Mouse (Mus musculus): Measurements from ENCODE around the gene Hsd17b12. TPM values are rescaled to one million over a fixed set of nuclear protein-coding genes. Genes with fewer than 3 reads are reported as not detected.

The Hsd17b12 gene
- polyA plus RNA-seq, 1 experiment from 2014 or later = 115 TPM

DNA sequence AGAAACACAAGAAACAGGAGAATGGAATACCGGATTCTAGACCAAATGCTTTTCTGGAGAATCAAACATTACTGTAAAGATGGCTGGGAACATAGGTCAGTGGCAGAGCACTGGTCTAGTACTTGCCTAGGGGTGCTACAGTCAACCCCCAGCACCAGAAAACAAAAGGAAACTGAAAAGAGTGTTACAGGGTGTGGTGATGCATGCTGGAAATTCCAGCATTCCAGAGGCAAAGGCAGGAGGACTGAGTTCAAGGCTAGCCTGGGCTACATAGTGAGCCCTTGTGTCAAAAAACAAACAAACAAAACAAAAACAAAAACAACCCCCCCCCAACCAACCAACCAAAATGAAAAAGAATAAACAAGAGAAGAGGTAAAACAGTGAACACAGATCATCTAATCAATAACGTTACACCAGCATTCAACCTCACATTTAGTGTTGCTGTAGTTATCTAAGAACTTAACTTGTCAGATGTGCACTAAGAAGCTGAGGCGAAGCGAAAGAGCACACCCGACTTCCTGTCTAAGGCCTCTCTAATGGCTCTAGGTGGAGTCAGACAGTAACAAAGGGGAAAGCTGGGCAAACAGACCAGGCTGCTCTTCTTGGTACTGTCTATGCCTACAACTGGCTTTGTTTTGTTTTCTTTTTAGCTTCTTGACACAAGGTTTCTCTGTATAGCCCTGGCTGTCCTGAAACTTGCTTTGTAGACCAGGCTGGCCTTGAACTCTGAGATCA is 117.2 kb downstream of the Hsd17b12 start:
- Histone ChIP-seq H3K4me2 (ENCODE audit: low read depth, low read length) (no peak overlapping the region), H3K4me1 (replicated peaks; ENCODE audit: control insufficient read depth, insufficient read depth, low read length) (no peaks in the 10 kb centered on the region), H3K4me3 (ENCODE audit: low read length) (no peak overlapping the region), H3K9ac (ENCODE audit: low read length) (no peak overlapping the region), H3K27ac (ENCODE audit: low read length) (no peak overlapping the region), H3K9me3 (ENCODE audit: control insufficient read depth, low read length) (no peaks in the 10 kb centered on the region), H3K36me3 (ENCODE audit: control insufficient read depth, insufficient read depth, low read length) (0 out of 2 replicates have a peak, but pooled peaks cover 2% of the 10 kb centered on the region), H3K27me3 (ENCODE audit: control insufficient read depth, insufficient read depth, low read depth, low read length) (no peaks in the 10 kb centered on the region)
- ATAC-seq (ENCODE audit: low read depth) = no peak
- WGBS = 83% methylated on average over 5 of the region's 5 CpGs

DNA sequence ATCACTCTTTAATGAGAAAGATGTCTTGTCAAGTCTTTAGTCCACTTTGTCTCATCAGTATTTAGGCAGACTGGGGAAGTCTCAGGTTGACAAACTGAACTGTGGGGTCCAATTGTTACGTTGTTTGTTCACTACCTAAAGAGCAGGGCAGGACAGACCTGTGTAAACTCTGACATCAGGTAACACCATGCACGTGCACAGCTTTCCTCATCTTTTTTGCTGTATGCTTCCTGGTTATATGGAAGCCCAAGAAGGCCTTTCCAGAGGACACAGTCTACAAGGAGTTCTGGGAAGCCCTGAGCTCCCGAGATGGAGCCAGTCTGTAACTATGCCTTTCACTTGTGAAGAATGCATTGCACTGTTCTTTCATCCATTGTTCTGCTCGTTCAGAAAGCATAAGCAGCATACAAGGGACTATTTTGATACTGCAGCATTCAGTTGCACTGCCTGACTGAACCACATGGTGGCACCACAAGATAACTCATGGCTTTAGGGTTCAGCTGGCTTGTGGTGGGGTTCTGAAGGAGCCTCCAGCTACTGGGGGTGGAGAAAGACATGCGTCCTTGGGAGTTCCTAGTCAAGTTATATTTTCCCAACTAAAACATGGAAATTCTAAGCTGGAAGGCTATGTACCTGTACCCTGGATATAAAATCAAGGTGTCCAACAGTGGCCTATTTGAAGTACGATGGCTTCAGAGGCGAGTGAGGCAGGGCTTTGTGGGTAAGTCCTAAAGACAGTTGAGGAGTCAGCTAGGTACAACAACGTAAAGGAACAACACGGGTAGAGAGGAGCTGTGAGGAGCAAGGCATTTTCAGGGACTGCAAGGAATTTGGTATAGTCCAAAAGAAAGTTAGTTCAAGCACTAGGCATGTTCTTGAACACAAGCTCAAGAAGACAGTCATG is 122.1 kb downstream of the Hsd17b12 start:
- H3K36me3 ChIP-seq (ENCODE audit: control insufficient read depth, insufficient read depth, low read length) = peaks cover 7% of the 10 kb centered on the region
- no peaks in the 10 kb centered on the region for H3K4me1 ChIP-seq (replicated peaks; ENCODE audit: control insufficient read depth, insufficient read depth, low read length)
- WGBS = 66% methylated on average over 9 of the region's 9 CpGs
- no peak overlapping the region for H3K4me2 ChIP-seq (ENCODE audit: low read depth, low read length)
- H3K27ac ChIP-seq (ENCODE audit: low read length) = no peak overlapping the region
- ATAC-seq (ENCODE audit: low read depth) = no peak
- H3K27me3 ChIP-seq (ENCODE audit: control insufficient read depth, insufficient read depth, low read depth, low read length) = no peaks in the 10 kb centered on the region
- H3K9ac ChIP-seq (ENCODE audit: low read length) = no peak overlapping the region
- no peak overlapping the region for H3K4me3 ChIP-seq (ENCODE audit: low read length)
- no peaks in the 10 kb centered on the region for H3K9me3 ChIP-seq (ENCODE audit: control insufficient read depth, low read length)

DNA sequence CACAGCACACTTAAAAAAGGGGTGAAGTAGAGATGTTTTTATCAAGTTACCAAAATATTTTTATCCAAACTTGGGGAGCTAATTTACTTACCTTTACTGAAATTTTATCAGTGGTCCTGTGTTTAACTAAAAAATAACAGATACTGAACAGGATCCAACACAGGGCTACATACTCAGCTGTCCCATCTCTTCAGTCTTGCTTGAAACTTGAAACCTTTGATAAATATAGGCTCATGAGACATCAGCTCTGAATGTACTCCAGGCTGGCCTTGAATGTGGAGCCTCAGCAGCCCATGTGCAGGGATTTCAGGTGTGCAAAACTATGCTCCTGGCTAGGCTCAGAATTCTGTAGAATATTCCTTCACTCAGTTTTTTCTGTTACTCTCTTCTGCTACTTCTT is 127.2 kb downstream of the Hsd17b12 start:
- H3K4me2 ChIP-seq (ENCODE audit: low read depth, low read length) = no peak overlapping the region
- H3K4me3 ChIP-seq (ENCODE audit: low read length) = no peak overlapping the region
- H3K4me1 ChIP-seq (replicated peaks; ENCODE audit: control insufficient read depth, insufficient read depth, low read length) = no peaks in the 10 kb centered on the region
- H3K9ac ChIP-seq (ENCODE audit: low read length) = no peak overlapping the region
- H3K9me3 ChIP-seq (ENCODE audit: control insufficient read depth, low read length) = no peaks in the 10 kb centered on the region
- H3K36me3 ChIP-seq (ENCODE audit: control insufficient read depth, insufficient read depth, low read length) = peaks cover 7% of the 10 kb centered on the region
- no peak overlapping the region for H3K27ac ChIP-seq (ENCODE audit: low read length)
- H3K27me3 ChIP-seq (ENCODE audit: control insufficient read depth, insufficient read depth, low read depth, low read length) = no peaks in the 10 kb centered on the region
- ATAC-seq (ENCODE audit: low read depth) = no peak

DNA sequence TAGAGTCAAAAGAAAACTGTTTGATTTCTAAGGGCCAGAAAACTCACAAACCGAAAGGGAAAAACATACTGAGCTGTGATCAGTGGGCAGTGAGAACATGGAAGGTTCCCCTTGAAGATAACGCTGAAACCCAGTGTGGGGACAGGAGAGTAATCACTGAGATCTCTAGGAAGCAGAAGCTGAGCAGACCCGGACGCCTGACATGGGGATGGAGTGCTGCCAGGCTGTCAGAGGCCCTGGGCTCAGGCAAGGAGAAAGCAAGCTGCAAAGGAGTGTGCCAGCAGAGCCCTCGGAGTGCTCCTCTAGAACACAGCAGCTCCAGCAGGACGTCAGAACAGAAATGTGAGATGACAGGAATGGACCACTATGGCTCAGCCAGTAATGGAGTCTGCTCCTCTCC is 133.1 kb downstream of the Hsd17b12 start:
- H3K4me1 ChIP-seq (replicated peaks; ENCODE audit: control insufficient read depth, insufficient read depth, low read length) = no peaks in the 10 kb centered on the region
- WGBS = 45% methylated on average over 6 of the region's 6 CpGs
- no peak overlapping the region for H3K4me3 ChIP-seq (ENCODE audit: low read length)
- no peak overlapping the region for H3K27ac ChIP-seq (ENCODE audit: low read length)
- H3K4me2 ChIP-seq (ENCODE audit: low read depth, low read length) = no peak overlapping the region
- no peak for ATAC-seq (ENCODE audit: low read depth)
- H3K27me3 ChIP-seq (ENCODE audit: control insufficient read depth, insufficient read depth, low read depth, low read length) = no peaks in the 10 kb centered on the region
- no peak overlapping the region for H3K9ac ChIP-seq (ENCODE audit: low read length)
- no peaks in the 10 kb centered on the region for H3K36me3 ChIP-seq (ENCODE audit: control insufficient read depth, insufficient read depth, low read length)
- H3K9me3 ChIP-seq (ENCODE audit: control insufficient read depth, low read length) = no peaks in the 10 kb centered on the region

DNA sequence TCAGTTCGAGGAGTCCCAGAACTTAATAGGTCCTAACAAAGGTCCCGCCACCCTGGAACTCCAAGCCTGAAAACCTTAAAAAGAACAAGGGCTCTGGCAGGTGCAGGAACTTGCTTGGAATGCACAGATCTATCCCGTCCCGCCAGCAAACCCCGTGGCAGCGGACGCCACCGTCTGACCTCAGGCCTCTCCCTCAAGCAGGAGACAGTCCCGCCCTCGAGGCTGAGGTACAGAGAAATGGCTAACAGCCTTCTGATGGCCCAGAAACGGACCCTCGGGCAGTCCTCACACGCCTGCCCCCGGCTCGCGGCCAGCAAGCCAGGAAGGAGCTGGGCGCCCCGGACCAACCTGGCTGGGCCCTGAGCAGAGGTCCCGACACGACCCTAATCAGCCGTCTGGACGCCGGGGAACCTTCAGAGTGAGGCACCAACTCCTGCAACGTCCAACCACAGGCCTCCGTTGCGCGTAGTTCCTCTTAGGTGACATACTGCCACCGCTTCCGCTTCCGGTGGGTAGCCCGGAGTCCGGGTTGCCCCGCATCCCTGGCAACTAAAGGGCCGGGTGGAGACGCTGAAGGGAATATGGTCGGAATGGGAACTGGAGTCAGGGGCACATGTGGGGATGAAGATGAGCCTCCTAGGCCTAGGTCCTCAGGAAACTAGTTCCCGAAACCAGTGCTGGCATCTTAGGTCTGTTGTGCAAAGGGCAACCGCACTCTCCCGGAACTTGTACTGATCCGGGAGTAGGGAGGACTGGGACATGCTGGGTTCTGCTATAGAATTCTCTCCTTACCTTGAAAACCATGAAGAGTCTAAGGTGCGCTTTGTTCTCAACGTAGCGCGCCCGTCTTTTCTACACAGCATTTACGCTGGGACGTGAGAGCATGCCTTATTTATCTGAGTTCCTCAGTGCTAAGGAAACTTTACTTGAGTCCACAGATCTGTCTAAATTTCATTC is 147.2 kb downstream of the Hsd17b12 start, which contains the start of gene Alkbh3:
Gene Alkbh3 (minus strand): TSS at position 473 of the 957 bp plus-strand sequence.
- Histone ChIP-seq H3K36me3 (ENCODE audit: control insufficient read depth, insufficient read depth, low read length) (peaks cover 16% of the 10 kb centered on the region; the same call in 1 of the 2 replicates), H3K4me3 (ENCODE audit: low read length) (peak within 1 kb of the TSS; percentile 100), H3K27ac (ENCODE audit: low read length) (peak within 1 kb of the TSS; percentile 55; the same call in 1 of the 2 replicates), H3K27me3 (ENCODE audit: control insufficient read depth, insufficient read depth, low read depth, low read length) (no peaks in the 10 kb centered on the region), H3K9ac (ENCODE audit: low read length) (peak within 1 kb of the TSS; percentile 97), H3K4me1 (replicated peaks; ENCODE audit: control insufficient read depth, insufficient read depth, low read length) (peaks cover 7% of the 10 kb centered on the region; the same call in 1 of the 2 replicates), H3K9me3 (ENCODE audit: control insufficient read depth, low read length) (no peaks in the 10 kb centered on the region), H3K4me2 (ENCODE audit: low read depth, low read length) (peak within 1 kb of the TSS; percentile 92)
- ATAC-seq (ENCODE audit: low read depth) = peak; percentile 100
- 5% methylated on average over 47 of the region's 47 CpGs for WGBS

DNA sequence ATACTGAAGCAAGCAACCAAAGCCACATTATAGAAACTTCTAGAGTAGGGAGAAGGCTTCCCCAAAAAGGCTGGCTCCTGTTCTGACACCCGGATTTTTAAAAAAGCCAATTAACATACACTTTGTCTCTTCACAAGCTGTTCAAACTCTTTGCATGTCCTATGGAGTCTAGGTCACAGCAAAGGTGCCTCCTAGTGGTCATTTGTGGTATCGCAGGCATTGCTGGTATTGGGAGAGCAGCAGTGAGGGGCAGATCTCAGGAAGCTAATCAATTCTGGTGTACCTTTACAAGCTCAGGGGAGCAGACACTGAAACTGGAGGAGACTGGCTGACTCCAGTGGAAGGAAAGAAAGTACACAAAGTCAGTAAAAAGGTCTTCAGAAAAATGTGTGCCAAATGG is 155.4 kb downstream of the Hsd17b12 start:
- Histone ChIP-seq H3K27ac (ENCODE audit: low read length) (no peak overlapping the region), H3K27me3 (ENCODE audit: control insufficient read depth, insufficient read depth, low read depth, low read length) (no peaks in the 10 kb centered on the region), H3K4me2 (ENCODE audit: low read depth, low read length) (no peak overlapping the region), H3K9ac (ENCODE audit: low read length) (no peak overlapping the region), H3K4me3 (ENCODE audit: low read length) (no peak overlapping the region), H3K9me3 (ENCODE audit: control insufficient read depth, low read length) (no peaks in the 10 kb centered on the region), H3K4me1 (replicated peaks; ENCODE audit: control insufficient read depth, insufficient read depth, low read length) (no peaks in the 10 kb centered on the region), H3K36me3 (ENCODE audit: control insufficient read depth, insufficient read depth, low read length) (peaks cover 30% of the 10 kb centered on the region)
- 1% methylated on average over 2 of the region's 2 CpGs for WGBS
- peak; percentile 76; the same call in 1 of the 2 replicates for ATAC-seq (ENCODE audit: low read depth)

DNA sequence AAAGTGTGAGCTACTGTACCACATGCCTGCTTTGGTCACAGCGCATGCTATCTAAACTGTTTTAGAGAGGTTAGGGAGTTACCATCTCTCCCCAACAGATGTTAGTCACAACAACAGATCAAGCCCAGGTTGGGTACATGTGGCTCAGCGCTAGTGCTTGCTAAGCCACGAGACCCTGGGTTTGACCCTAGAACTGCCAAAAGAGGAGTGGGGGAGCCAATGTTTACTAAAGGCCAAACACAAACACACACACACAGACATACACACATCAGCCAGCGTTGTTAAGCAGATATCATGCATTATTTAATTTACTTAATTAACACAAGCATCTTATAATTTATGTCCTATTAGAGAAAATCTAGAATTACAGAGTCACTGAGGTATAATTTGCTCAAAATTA is 155.8 kb downstream of the Hsd17b12 start:
- ATAC-seq (ENCODE audit: low read depth) = no peak; the same call in 1 of the 2 replicates
- Histone ChIP-seq H3K4me1 (replicated peaks; ENCODE audit: control insufficient read depth, insufficient read depth, low read length) (no peaks in the 10 kb centered on the region), H3K9ac (ENCODE audit: low read length) (no peak overlapping the region), H3K4me3 (ENCODE audit: low read length) (no peak overlapping the region), H3K27ac (ENCODE audit: low read length) (no peak overlapping the region), H3K27me3 (ENCODE audit: control insufficient read depth, insufficient read depth, low read depth, low read length) (no peaks in the 10 kb centered on the region), H3K9me3 (ENCODE audit: control insufficient read depth, low read length) (no peaks in the 10 kb centered on the region), H3K4me2 (ENCODE audit: low read depth, low read length) (no peak overlapping the region), H3K36me3 (ENCODE audit: control insufficient read depth, insufficient read depth, low read length) (peaks cover 30% of the 10 kb centered on the region)
- WGBS = 68% methylated on average over 4 of the region's 4 CpGs

DNA sequence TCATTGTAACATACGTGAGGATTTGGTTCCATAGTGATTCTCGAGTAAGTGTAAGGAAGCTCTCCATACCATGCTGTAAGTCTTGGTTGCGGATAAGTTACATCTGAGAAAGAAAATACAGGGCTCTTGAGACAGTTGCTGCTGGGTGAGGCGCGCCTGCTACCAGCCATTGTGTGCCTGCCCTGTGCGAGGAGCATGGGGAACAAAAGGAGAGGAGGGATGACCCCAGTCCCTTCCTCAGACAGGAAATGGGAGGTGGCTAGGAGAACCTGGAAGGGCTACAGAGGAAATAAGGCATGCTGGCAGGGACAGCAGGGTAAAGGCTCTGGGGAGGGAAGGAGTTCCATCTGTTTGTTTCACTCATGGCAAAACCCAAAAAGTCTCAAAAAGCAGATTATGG is 156.4 kb downstream of the Hsd17b12 start:
- H3K27me3 ChIP-seq (ENCODE audit: control insufficient read depth, insufficient read depth, low read depth, low read length) = no peaks in the 10 kb centered on the region
- 76% methylated on average over 6 of the region's 6 CpGs for WGBS
- peak; percentile 69 for ATAC-seq (ENCODE audit: low read depth)
- H3K4me2 ChIP-seq (ENCODE audit: low read depth, low read length) = no peak overlapping the region
- peak overlapping the region; percentile 47; the same call in 1 of the 2 replicates for H3K27ac ChIP-seq (ENCODE audit: low read length)
- H3K4me3 ChIP-seq (ENCODE audit: low read length) = no peak overlapping the region
- peaks cover 31% of the 10 kb centered on the region for H3K36me3 ChIP-seq (ENCODE audit: control insufficient read depth, insufficient read depth, low read length)
- no peaks in the 10 kb centered on the region for H3K9me3 ChIP-seq (ENCODE audit: control insufficient read depth, low read length)
- no peaks in the 10 kb centered on the region for H3K4me1 ChIP-seq (replicated peaks; ENCODE audit: control insufficient read depth, insufficient read depth, low read length)
- no peak overlapping the region for H3K9ac ChIP-seq (ENCODE audit: low read length)

Measured in lung, embryonic 16.5 days (tissue).